Mouse (Mus musculus) stomach, embryonic 14.5 days (tissue): Measurements from ENCODE around the gene Efna3. TPM values are rescaled to one million over a fixed set of nuclear protein-coding genes. Genes with fewer than 3 reads are reported as not detected.
A peak's percentile ranks its signal among the peaks of the same experiment; 100 is the strongest.

Experiments
- ATAC-seq: fragments of 200-750 bp; cut with Nextera tagmentation; 2 replicates; pipeline ENCODE4 v1.8.0; 2017; ENCODE audit warnings: low read depth, moderate TSS enrichment; ENCODE audit not compliant: insufficient number of reproducible peaks, insufficient read depth, low FRiP score
- H3K27ac ChIP-seq: fragments of 300-500 bp; sonication (generic); 2 replicates; pipeline ENCODE4 v1.5.1; 2014; ENCODE audit warnings: mild to moderate bottlenecking, low read length, moderate library complexity, mixed read lengths
- H3K27me3 ChIP-seq: fragments of 300-500 bp; sonication (generic); 2 replicates; pipeline ENCODE4 v1.6.1; 2014; ENCODE audit warnings: low read length, control low read depth, mixed read lengths; ENCODE audit not compliant: control insufficient read depth, insufficient read depth
- H3K36me3 ChIP-seq: fragments of 300-500 bp; sonication (generic); 2 replicates; pipeline ENCODE4 v1.6.1; 2014; ENCODE audit warnings: mild to moderate bottlenecking, control low read depth, low read length, moderate library complexity, mixed read lengths; ENCODE audit not compliant: control insufficient read depth, insufficient read depth
- H3K4me1 ChIP-seq: fragments of 300-500 bp; sonication (generic); 2 replicates; pipeline ENCODE4 v1.6.1; 2014; ENCODE audit warnings: low read length, control low read depth, mixed read lengths; ENCODE audit not compliant: control insufficient read depth, insufficient read depth
- H3K4me2 ChIP-seq: fragments of 300-500 bp; sonication (generic); replicated peaks from 2 replicates; pipeline ENCODE4 v1.6.1; 2014; ENCODE audit warnings: low read depth, low read length, control low read depth
- H3K4me3 ChIP-seq: fragments of 300-500 bp; sonication (generic); 2 replicates; pipeline ENCODE4 v1.5.1; 2014; ENCODE audit warnings: low read depth, low read length, control low read depth
- H3K9ac ChIP-seq: fragments of 300-500 bp; sonication (generic); replicated peaks from 2 replicates; pipeline ENCODE4 v1.6.1; 2014; ENCODE audit warnings: low read depth, mild to moderate bottlenecking, control low read depth, low read length, moderate library complexity, mixed read lengths
- H3K9me3 ChIP-seq: fragments of 300-500 bp; sonication (generic); 2 replicates; pipeline ENCODE4 v1.6.1; 2016; ENCODE audit warnings: low read depth, low read length, control low read depth; ENCODE audit not compliant: control insufficient read depth
- WGBS: fragments of 180-500 bp; shearing (Covaris S2); extraction: QIAGEN DNeasy Blood & Tissue Kit; methylation state at CpG from one replicate; pipeline ENCODE4 v1.1.7; 2014; 5-methylcytosine and 5-hydroxymethylcytosine counted together
- polyA plus RNA-seq: library from polyadenylated mRNA; unstranded; fragments of >200 nt; fragmentation: Nextera tagmentation; extraction: Ambion mirVana; gene quantifications from 2 replicates; pipeline ENCODE4 v1.2.1, GENCODE M21; 2014

The Efna3 gene
- polyA plus RNA-seq = 10.9 and 11.6 TPM in 2 replicates

- no peak within 1 kb of the TSS for H3K27ac ChIP-seq
Measured at GRCm38 (mm10) chr3:89322514-89323165, at the start of gene Efna3. Gene Efna3 (minus strand): TSS chr3:89322965.

GRCm38 (mm10) chr3:89367338-89367737, 44.6 kb upstream of the Efna3 start:
- Histone ChIP-seq H3K4me3 (no peak overlapping the region), H3K36me3 (no peaks in the 10 kb centered on the region), H3K4me2 (no peak overlapping the region), H3K27me3 (no peaks in the 10 kb centered on the region), H3K4me1 (0 out of 2 replicates have a peak, but pooled peaks cover 4% of the 10 kb centered on the region), H3K9ac (no peak overlapping the region), H3K27ac (no peak overlapping the region), H3K9me3 (no peaks in the 10 kb centered on the region)
- no peak for ATAC-seq
- WGBS = 59% methylated on average over 11 of the region's 11 CpGs

More at GRCm38 (mm10) chr3:89322514-89323165, at the start of gene Efna3:
- Histone ChIP-seq H3K4me1 (peaks cover 39% of the 10 kb centered on the region), H3K4me2 (peak within 1 kb of the TSS; percentile 89), H3K4me3 (peak within 1 kb of the TSS; percentile 52), H3K9me3 (no peaks in the 10 kb centered on the region), H3K36me3 (no peaks in the 10 kb centered on the region), H3K9ac (peak within 1 kb of the TSS; percentile 41), H3K27me3 (peaks cover 15% of the 10 kb centered on the region; the same call in 1 of the 2 replicates)
- under 1% methylated on average over 53 of the region's 53 CpGs for WGBS
- ATAC-seq = peak; percentile 35; the same call in 1 of the 2 replicates

GRCm38 (mm10) chr3:89365486-89366414, 43.0 kb upstream of the Efna3 start:
- H3K27ac ChIP-seq = no peak overlapping the region
- H3K4me3 ChIP-seq = no peak overlapping the region
- H3K4me2 ChIP-seq = no peak overlapping the region
- 0 out of 2 replicates have a peak, but pooled peaks cover 4% of the 10 kb centered on the region for H3K4me1 ChIP-seq
- H3K36me3 ChIP-seq = no peaks in the 10 kb centered on the region
- H3K27me3 ChIP-seq = no peaks in the 10 kb centered on the region
- H3K9me3 ChIP-seq = no peaks in the 10 kb centered on the region
- WGBS = 63% methylated on average over 20 of the region's 20 CpGs
- no peak for ATAC-seq
- H3K9ac ChIP-seq = 0 out of 2 replicates have a peak overlapping the region, but pooled peaks have one; percentile 33

GRCm38 (mm10) chr3:89365153-89365485, 42.4 kb upstream of the Efna3 start, which contains the start of gene Dcst1:
Gene Dcst1 (minus strand): TSS chr3:89365253.
- 91% methylated on average over 11 of the region's 11 CpGs for WGBS

GRCm38 (mm10) chr3:89364631-89365030, 41.9 kb upstream of the Efna3 start:
- Histone ChIP-seq H3K9ac (no peak overlapping the region), H3K4me2 (no peak overlapping the region), H3K9me3 (no peaks in the 10 kb centered on the region), H3K27me3 (no peaks in the 10 kb centered on the region), H3K36me3 (no peaks in the 10 kb centered on the region), H3K27ac (no peak overlapping the region), H3K4me3 (no peak overlapping the region), H3K4me1 (0 out of 2 replicates have a peak, but pooled peaks cover 4% of the 10 kb centered on the region)
- WGBS = 63% methylated on average over 8 of the region's 8 CpGs
- ATAC-seq = no peak

More at GRCm38 (mm10) chr3:89365153-89365485, 42.4 kb upstream of the Efna3 start, which contains the start of gene Dcst1:
- Histone ChIP-seq H3K27me3 (no peaks in the 10 kb centered on the region), H3K4me2 (no peak within 1 kb of the TSS), H3K4me3 (no peak within 1 kb of the TSS), H3K4me1 (0 out of 2 replicates have a peak, but pooled peaks cover 4% of the 10 kb centered on the region), H3K27ac (no peak within 1 kb of the TSS), H3K36me3 (no peaks in the 10 kb centered on the region), H3K9me3 (no peaks in the 10 kb centered on the region), H3K9ac (0 out of 2 replicates have a peak within 1 kb of the TSS, but pooled peaks have one; percentile 33)
- no peak for ATAC-seq

- Histone ChIP-seq H3K4me1 (0 out of 2 replicates have a peak, but pooled peaks cover 4% of the 10 kb centered on the region), H3K27me3 (no peaks in the 10 kb centered on the region), H3K4me2 (no peak within 1 kb of the TSS), H3K36me3 (no peaks in the 10 kb centered on the region), H3K9ac (no peak within 1 kb of the TSS), H3K27ac (no peak within 1 kb of the TSS), H3K9me3 (no peaks in the 10 kb centered on the region), H3K4me3 (no peak within 1 kb of the TSS)
- WGBS = 81% methylated on average over 7 of the region's 7 CpGs
- ATAC-seq = no peak
Measured at GRCm38 (mm10) chr3:89361675-89362074, 38.9 kb upstream of the Efna3 start, which contains the start of gene Dcst2. Gene Dcst2 (plus strand): TSS chr3:89361975.

GRCm38 (mm10) chr3:89360237-89360636, 37.5 kb upstream of the Efna3 start:
- Histone ChIP-seq H3K4me1 (no peaks in the 10 kb centered on the region), H3K9me3 (no peaks in the 10 kb centered on the region), H3K36me3 (no peaks in the 10 kb centered on the region), H3K9ac (no peak overlapping the region), H3K27me3 (no peaks in the 10 kb centered on the region), H3K27ac (no peak overlapping the region), H3K4me2 (no peak overlapping the region), H3K4me3 (no peak overlapping the region)
- WGBS = 78% methylated on average over 3 of the region's 3 CpGs
- no peak for ATAC-seq

GRCm38 (mm10) chr3:89359630-89360029, 36.9 kb upstream of the Efna3 start:
- 54% methylated on average over 6 of the region's 6 CpGs for WGBS
- no peak overlapping the region for H3K27ac ChIP-seq
- no peaks in the 10 kb centered on the region for H3K36me3 ChIP-seq
- H3K9me3 ChIP-seq = no peaks in the 10 kb centered on the region
- H3K9ac ChIP-seq = no peak overlapping the region
- H3K4me2 ChIP-seq = no peak overlapping the region
- H3K4me3 ChIP-seq = no peak overlapping the region
- ATAC-seq = no peak
- H3K4me1 ChIP-seq = no peaks in the 10 kb centered on the region
- H3K27me3 ChIP-seq = no peaks in the 10 kb centered on the region
